Mouse (Mus musculus) left cerebral cortex, adult 9 months (tissue): ENCODE data around the gene Gm5416.
"Not testable (repeated sequence)": the region's sequence is repeated elsewhere in the genome, so short reads cannot be mapped to it uniquely, and the experiment has no call there.

ENCODE experiments used
- DNase-seq, 2 experiments: peaks; one replicate each; pipeline ENCODE4 v3.0.0; 2022; ENCODE audit warnings: low spot score in 2 of 2

The Gm5416 gene

DNA sequence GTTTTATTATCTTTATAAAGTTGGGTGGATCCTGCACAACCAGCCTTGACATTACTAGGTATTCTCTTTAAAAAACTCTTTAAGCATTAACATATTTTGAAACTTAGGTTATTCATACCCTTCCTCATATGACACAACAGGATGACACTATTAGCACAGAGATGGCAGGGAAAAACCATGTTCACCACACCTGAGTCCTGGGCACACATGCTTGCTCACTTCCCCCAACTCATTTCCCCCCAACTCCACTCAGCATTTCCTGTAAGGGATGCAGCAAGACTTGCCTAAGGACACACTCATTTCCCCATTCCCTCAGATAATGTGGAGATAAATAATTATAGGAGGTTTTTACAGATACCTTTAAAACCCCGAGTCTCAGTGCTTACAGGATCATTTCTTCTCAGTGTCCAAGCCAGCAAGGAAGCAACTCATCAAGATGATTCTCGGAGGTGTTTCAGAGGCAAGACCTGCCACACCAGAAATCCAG, at the start of gene Gm5416:
Gm5416 (plus strand) TSS at position 437 of the 487 bp plus-strand sequence.
- no peak for DNase-seq

- not testable (repeated sequence) for DNase-seq
Observed at GRCm38 (mm10) chr16:36167841-36168240, 42.4 kb upstream of the Gm5416 start.

GRCm38 (mm10) chr16:36176108-36176507, 34.1 kb upstream of the Gm5416 start:
- no peak for DNase-seq

DNA sequence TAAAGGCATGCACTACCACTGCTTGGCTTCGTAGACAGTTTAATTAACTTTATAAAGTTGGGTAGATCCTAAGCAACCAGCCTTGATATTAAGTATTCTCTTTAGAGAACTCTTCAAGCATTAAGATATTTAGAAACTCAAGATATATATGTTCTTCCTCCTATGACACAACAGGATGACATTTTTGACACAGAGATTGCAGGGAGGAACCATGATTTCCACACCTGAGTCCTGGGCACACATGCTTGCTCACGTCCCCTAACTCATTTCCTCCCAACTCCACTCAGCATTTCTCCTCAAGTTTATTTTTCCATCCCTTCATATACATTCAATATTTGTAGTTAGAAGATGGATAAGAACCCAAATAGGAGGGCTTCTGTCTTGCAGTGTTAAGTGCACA, 30.3 kb upstream of the Gm5416 start:
- DNase-seq, result no peak

DNA sequence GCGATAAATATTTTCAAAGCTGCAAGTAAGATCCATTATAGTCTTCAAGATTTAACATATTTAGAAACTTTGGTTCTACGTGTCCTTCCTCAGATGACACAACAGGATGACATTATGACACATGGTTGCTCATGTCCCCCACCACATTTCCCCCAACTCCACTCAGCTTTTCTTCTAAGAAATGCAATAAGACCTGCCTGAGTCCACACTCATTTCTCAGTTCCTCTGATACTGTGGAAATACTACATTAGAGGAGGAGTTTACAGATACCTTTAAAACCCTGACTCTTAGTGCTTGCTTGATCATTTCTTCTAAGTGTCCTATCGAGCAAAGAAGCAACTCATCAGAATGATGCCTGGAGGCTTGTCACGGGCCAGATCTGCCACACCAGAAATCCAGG, 26.3 kb upstream of the Gm5416 start, which contains the start of gene Gm5483:
Gm5483 (plus strand) TSS at position 301 of the 400 bp plus-strand sequence.
- DNase-seq, result not testable (repeated sequence)

DNA sequence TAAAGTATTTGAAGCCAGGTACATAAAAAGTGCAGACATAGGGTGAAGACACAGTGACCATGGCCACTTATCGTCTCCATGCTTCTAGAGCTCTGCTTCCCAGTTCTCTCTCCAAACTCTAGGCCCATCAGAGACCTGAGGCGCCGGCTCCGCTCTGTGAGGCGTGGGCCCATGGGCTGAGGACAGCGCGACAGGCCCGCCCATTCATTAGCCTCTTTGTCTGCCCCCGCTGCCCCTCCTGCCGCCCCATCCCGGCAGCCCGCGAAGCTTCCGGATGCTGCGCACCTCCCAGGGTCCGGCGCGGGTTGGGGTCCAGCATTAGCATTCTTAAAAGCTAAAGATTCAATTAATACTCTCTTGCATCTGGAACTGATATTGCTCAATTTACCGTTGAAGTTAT, 11.0 kb upstream of the Gm5416 start:
- no peak for DNase-seq

DNA sequence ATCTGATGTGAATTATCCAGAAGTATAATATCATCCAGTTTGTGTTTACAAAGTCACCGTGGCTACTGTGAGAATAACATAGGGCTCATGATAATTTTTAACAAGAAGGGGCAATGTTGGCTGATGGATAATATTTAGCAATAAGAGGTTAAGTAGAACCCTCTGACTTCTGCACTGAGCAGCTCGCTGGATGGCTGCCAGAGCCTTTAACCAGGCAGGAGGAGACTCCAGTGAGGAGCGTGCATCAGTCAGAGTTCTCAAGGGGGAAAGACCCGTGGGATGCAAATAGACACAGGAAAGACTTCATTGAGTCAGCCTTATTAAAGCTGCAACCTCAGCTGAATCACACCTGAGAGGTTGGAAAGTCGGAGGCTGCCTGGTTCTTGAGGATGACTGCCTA, 6.4 kb upstream of the Gm5416 start:
- DNase-seq, result no peak

- DNase-seq, result not testable (repeated sequence)
Observed at GRCm38 (mm10) chr16:36205684-36206083, 4.5 kb upstream of the Gm5416 start.

DNA sequence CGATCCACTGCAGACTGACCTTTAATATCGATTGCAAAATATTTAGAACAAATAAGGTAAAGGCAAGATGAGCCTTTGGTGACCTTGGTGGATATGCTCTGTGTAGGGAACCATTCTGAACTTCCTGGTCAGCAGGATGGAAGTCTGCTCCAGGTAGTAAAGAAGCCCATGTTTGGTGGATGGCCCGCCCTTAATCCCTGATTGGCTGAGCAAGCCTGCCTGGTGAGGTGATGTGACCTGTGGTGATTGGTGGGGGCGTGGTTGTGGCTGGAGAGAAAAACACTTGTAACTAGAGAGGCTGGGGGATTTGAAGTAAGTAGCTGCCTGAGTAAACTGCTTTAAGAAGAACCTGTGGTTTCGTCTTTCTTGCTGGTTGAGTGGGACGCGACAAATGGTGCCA, 11.0 kb downstream of the Gm5416 start, which contains the start of gene 2010005H15Rik:
2010005H15Rik (plus strand) TSS at position 301 of the 400 bp plus-strand sequence.
- DNase-seq, result not testable (repeated sequence)

GRCm38 (mm10) chr16:36260585-36260984, 50.4 kb downstream of the Gm5416 start:
- DNase-seq, result not testable (repeated sequence)
